ENCODE assay signal across 8 mouse cellular contexts in genomic region chr11:45852995-45853317, GRCm38 (mm10). TPM values are rescaled to one million over a fixed set of nuclear protein-coding genes. Genes with fewer than 3 reads are reported as not detected.
DNase-seq lines count a peak whose midpoint lies in the region; ATAC-seq lines count a peak whose summit lies in the region.

No protein-coding gene starts in this region.

- peak overlapping the region; percentile 96 for H3K4me3 ChIP-seq in kidney, embryonic 14.5 days (ENCODE audit: low read length)
- no peak overlapping the region; the same call in 1 of the 2 replicates for H3K4me3 ChIP-seq in hindbrain, embryonic 16.5 days (ENCODE audit: low read length)
- peak overlapping the region; percentile 93 for H3K4me3 ChIP-seq in midbrain, embryonic 15.5 days

- peaks cover 9% of the 10 kb centered on the region; the same call in 1 of the 2 replicates for H3K4me1 ChIP-seq in kidney, embryonic 14.5 days (ENCODE audit: control insufficient read depth, insufficient read depth, low read length)
- H3K4me1 ChIP-seq in hindbrain, embryonic 16.5 days (ENCODE audit: control insufficient read depth, insufficient read depth, low read depth, low read length): peaks cover 21% of the 10 kb centered on the region
- H3K4me1 ChIP-seq in midbrain, embryonic 15.5 days: peaks cover 40% of the 10 kb centered on the region

- ATAC-seq in kidney, embryonic 14.5 days (ENCODE audit: low FRiP score, low TSS enrichment): no peak
- no peak for ATAC-seq in hindbrain, embryonic 16.5 days
- ATAC-seq in midbrain, embryonic 15.5 days (replicated peaks): no peak

- 0 out of 2 replicates have a peak overlapping the region, but pooled peaks have one; percentile 48 for H3K27ac ChIP-seq in kidney, embryonic 14.5 days (ENCODE audit: low read depth, low read length)
- no peak overlapping the region for H3K27ac ChIP-seq in hindbrain, embryonic 16.5 days (ENCODE audit: low read depth, low read length)
- no peak overlapping the region for H3K27ac ChIP-seq in midbrain, embryonic 15.5 days

- H3K9me3 ChIP-seq in kidney, embryonic 14.5 days (ENCODE audit: control insufficient read depth, low read length): no peaks in the 10 kb centered on the region
- no peaks in the 10 kb centered on the region for H3K9me3 ChIP-seq in hindbrain, embryonic 16.5 days (ENCODE audit: control insufficient read depth, low read length)
- H3K9me3 ChIP-seq in midbrain, embryonic 15.5 days: no peaks in the 10 kb centered on the region

- peak overlapping the region; percentile 75; the same call in 1 of the 2 replicates for H3K9ac ChIP-seq in kidney, embryonic 14.5 days (ENCODE audit: low read depth, low read length)
- H3K9ac ChIP-seq in hindbrain, embryonic 16.5 days (ENCODE audit: low read depth, low read length): no peak overlapping the region
- H3K9ac ChIP-seq in midbrain, embryonic 15.5 days: no peak overlapping the region

- peaks cover 11% of the 10 kb centered on the region for H3K36me3 ChIP-seq in kidney, embryonic 14.5 days (ENCODE audit: control insufficient read depth, insufficient read depth, low read length)
- no peaks in the 10 kb centered on the region; the same call in 1 of the 2 replicates for H3K36me3 ChIP-seq in hindbrain, embryonic 16.5 days (ENCODE audit: control insufficient read depth, insufficient read depth, low read length)
- H3K36me3 ChIP-seq in midbrain, embryonic 15.5 days (replicated peaks): no peaks in the 10 kb centered on the region

- DNase-seq in kidney, postnatal 10 days: no peak
- DNase-seq in T-cell, adult 2 months (ENCODE audit: low spot score): peak; percentile 47
- DNase-seq in cerebellum, postnatal 36 days: no peak
- DNase-seq in urinary bladder, adult 2 months (ENCODE audit: low spot score): no peak
- DNase-seq in frontal cortex, postnatal 25 days (ENCODE audit: low spot score in 2 of 2): no peak

- whole genome bisulfite sequencing in kidney, embryonic 14.5 days: 42% methylated on average over 6 of the region's 6 CpGs
- 71% methylated on average over 6 of the region's 6 CpGs for WGBS in hindbrain, embryonic 16.5 days
- WGBS in midbrain, embryonic 15.5 days: 74% methylated on average over 6 of the region's 6 CpGs

- H3K27me3 ChIP-seq in kidney, embryonic 14.5 days (ENCODE audit: control insufficient read depth, insufficient read depth, low read length): no peaks in the 10 kb centered on the region
- H3K27me3 ChIP-seq in hindbrain, embryonic 16.5 days (replicated peaks; ENCODE audit: control insufficient read depth, insufficient read depth, low read length): no peaks in the 10 kb centered on the region
- H3K27me3 ChIP-seq in midbrain, embryonic 15.5 days (replicated peaks): no peaks in the 10 kb centered on the region

- H3K4me2 ChIP-seq in kidney, embryonic 14.5 days (replicated peaks; ENCODE audit: low read depth, low read length): peak overlapping the region; percentile 62
- H3K4me2 ChIP-seq in hindbrain, embryonic 16.5 days (ENCODE audit: low read length): peak overlapping the region; percentile 65
- H3K4me2 ChIP-seq in midbrain, embryonic 15.5 days: peak overlapping the region; percentile 70

RNA-seq across cellular contexts. Expression of gene Clint1, which starts 1.1 kb away (rescaled TPM):
- 58.1 and 86.3 TPM in 2 replicates for polyA plus RNA-seq in kidney, embryonic 14.5 days (2014; fragmentation: Nextera tagmentation; extraction: Ambion mirVana)
- 39.4 and 43.4 TPM in 2 replicates for polyA plus RNA-seq in hindbrain, embryonic 16.5 days (2015; fragmentation: Nextera tagmentation; extraction: Ambion mirVana)
- 42.8 TPM in 2 replicates for polyA plus RNA-seq in midbrain, embryonic 15.5 days (2015; fragmentation: Nextera tagmentation; extraction: Ambion mirVana)
- polyA plus RNA-seq in urinary bladder, adult 2 months (2012; rRNA removed): 72.0 and 74.3 TPM in 2 replicates
